Mouse (Mus musculus) intestine, embryonic 15.5 days (tissue): ENCODE results near the gene Cfap77. TPM values are rescaled to one million over a fixed set of nuclear protein-coding genes. Genes with fewer than 3 reads are reported as not detected.

Experiments used
- ATAC-seq: fragments of 200-750 bp; cut with Nextera tagmentation; 2 replicates; pipeline ENCODE4 v1.8.0; 2017; ENCODE audit warnings: moderate TSS enrichment, moderate library complexity
- H3K27ac ChIP-seq: fragments of 300-500 bp; sonication (generic); 2 replicates; pipeline ENCODE4 v1.5.1; 2015; ENCODE audit warnings: mild to moderate bottlenecking, inconsistent platforms
- H3K27me3 ChIP-seq: fragments of 300-500 bp; sonication (generic); replicated peaks from 2 replicates; pipeline ENCODE4 v1.6.1; 2015; ENCODE audit warnings: inconsistent platforms
- H3K36me3 ChIP-seq: fragments of 300-500 bp; sonication (generic); 2 replicates; pipeline ENCODE4 v1.6.1; 2015; ENCODE audit warnings: inconsistent platforms
- H3K4me1 ChIP-seq: fragments of 300-500 bp; sonication (generic); replicated peaks from 2 replicates; pipeline ENCODE4 v1.6.1; 2015; ENCODE audit warnings: inconsistent platforms
- H3K4me2 ChIP-seq: fragments of 300-500 bp; sonication (generic); replicated peaks from 2 replicates; pipeline ENCODE4 v1.6.1; 2015; ENCODE audit warnings: mild to moderate bottlenecking, inconsistent platforms
- H3K4me3 ChIP-seq: fragments of 300-500 bp; sonication (generic); replicated peaks from 2 replicates; pipeline ENCODE4 v1.5.1; 2015; ENCODE audit warnings: inconsistent platforms
- H3K9ac ChIP-seq: fragments of 300-500 bp; sonication (generic); 2 replicates; pipeline ENCODE4 v1.6.1; 2015; ENCODE audit warnings: inconsistent platforms
- H3K9me3 ChIP-seq: fragments of 300-500 bp; sonication (generic); 2 replicates; pipeline ENCODE4 v1.6.1; 2016; ENCODE audit warnings: inconsistent platforms
- WGBS: fragments of 180-500 bp; shearing (Covaris S2); methylation state at CpG from one replicate; pipeline ENCODE4 v1.1.7; 2015; 5-methylcytosine and 5-hydroxymethylcytosine counted together
- polyA plus RNA-seq: library from polyadenylated mRNA; unstranded; fragments of >200 nt; fragmentation: Nextera tagmentation; extraction: Ambion mirVana; gene quantifications from 2 replicates; pipeline ENCODE4 v1.2.1, GENCODE M21; 2015

The Cfap77 gene
- polyA plus RNA-seq, 1 experiment from 2014 or later = 0.25 TPM

DNA sequence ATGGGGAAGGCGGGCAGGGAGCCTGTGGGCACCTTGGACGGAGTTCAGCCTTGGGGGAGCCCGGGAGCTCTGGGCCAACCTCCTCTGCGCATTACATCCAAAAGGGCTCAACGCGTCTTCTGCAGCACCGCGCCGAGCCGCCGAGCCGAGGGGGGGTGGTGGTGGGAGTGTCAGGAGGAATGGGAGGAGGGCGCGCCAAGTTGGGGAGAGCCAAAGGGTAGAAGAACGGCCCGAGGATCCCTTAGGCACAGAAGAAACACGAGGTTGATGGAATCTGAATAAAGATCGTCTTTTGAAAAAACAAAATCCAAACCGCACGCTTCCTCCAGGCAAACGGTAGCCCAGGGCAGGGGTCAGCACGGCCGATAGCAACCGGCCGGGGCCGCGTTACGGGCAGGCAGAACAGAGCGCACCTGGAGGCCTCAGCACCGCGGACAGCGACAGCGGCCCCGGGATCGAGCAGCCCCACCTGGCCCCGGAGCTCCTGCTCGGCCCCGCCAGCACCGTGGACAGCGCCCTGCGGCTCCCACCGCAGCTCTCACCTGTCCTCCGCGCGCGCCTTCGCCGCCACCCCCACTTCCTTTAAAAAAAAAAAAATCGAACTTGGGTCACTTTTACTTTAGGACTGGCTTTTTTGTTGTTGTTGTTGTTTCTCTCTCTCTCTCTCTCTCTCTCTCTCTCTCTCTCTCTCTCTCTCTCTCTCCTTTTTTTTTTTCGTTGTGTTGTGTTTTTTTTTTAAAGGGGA lies 138.9 kb downstream of the Cfap77 start:
- Histone ChIP-seq H3K27me3 (peaks cover 93% of the 10 kb centered on the region), H3K9me3 (no peaks in the 10 kb centered on the region), H3K27ac (no peak overlapping the region), H3K4me2 (peak overlapping the region; percentile 24; the same call in 1 of the 2 replicates), H3K9ac (no peak overlapping the region), H3K36me3 (no peaks in the 10 kb centered on the region), H3K4me3 (no peak overlapping the region), H3K4me1 (peaks cover 8% of the 10 kb centered on the region)
- peak; percentile 93 for ATAC-seq
- 2% methylated on average over 50 of the region's 50 CpGs for WGBS

DNA sequence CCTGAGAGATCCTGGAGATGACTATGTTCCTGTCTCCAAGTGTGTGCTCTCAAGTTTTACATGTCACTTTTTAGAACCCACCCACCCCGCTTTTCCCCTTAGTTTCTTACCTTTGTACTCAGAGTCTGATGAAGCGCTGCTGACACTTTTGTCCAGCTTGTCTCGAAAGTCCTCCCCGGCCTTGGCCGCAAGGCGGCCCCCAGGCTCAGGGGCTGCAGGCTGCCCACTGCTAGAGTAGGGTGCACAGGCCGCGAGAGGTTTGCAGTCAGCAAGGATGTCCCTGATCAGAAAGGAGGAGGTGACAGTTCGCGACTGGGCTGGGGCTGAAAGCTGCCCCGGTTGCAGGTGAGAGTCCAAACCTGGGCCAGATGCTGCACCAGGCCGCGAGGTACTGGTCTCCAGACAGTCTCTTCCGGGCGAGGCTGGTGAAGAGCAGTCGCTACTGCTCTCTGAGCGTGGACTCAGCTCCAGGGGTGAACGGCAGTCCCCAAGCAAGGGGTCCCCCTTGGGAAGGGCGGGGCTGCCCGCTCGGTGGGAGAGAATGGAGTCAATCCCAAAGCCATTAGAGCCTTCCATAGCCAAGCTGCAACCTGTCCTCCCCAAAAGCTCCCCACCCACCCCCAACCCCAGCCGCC lies 139.6 kb downstream of the Cfap77 start:
- Histone ChIP-seq H3K9ac (no peak overlapping the region), H3K4me2 (no peak overlapping the region), H3K27me3 (peaks cover 96% of the 10 kb centered on the region), H3K36me3 (no peaks in the 10 kb centered on the region), H3K9me3 (no peaks in the 10 kb centered on the region), H3K27ac (no peak overlapping the region), H3K4me3 (no peak overlapping the region), H3K4me1 (peaks cover 8% of the 10 kb centered on the region)
- WGBS = 6% methylated on average over 22 of the region's 22 CpGs
- ATAC-seq = no peak

DNA sequence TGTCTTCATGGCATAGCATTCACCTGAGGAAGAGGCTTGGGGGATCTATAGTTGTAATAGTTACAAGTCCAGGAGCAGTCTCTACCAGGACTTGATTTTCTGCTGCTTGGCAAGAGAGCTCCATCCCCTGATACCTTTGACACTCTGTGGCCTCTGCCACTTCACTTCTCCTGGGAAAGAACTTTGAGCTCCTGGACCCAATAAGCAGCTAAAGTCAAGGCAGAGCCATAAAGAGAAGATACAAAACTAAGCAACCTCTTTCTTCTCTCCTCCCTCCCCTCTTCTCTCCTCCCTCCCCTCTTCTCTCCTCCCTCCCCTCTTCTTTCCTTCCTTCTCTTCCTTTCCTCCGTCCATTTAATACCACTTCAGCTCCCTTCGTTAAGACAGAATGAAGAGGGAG lies 140.7 kb downstream of the Cfap77 start:
- Histone ChIP-seq H3K9me3 (no peaks in the 10 kb centered on the region), H3K9ac (no peak overlapping the region), H3K27me3 (peaks cover 99% of the 10 kb centered on the region), H3K4me1 (peaks cover 13% of the 10 kb centered on the region), H3K4me2 (no peak overlapping the region), H3K36me3 (no peaks in the 10 kb centered on the region), H3K4me3 (no peak overlapping the region), H3K27ac (no peak overlapping the region)
- WGBS = 0% methylated on average over 2 of the region's 2 CpGs
- ATAC-seq = no peak

DNA sequence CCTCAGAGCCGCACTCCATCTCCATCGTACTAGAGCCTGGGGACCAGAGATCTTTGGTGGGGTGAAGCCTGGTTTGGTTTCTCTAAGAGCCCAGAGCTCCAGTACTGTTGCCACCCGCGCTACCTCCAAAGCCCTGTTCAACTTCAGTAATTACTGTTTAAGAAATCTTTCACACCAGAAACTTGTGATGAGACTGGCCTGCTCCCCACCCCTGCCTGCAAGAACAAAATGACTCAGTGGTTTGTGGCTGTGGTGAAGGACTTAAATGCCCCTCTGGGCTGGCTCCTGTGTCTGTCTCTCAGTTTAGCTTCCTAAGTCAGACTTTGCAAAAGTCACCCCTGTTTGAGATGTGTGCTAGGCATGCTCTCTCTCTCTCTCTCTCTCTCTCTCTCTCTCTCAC lies 141.9 kb downstream of the Cfap77 start:
- H3K9me3 ChIP-seq = no peaks in the 10 kb centered on the region
- no peak overlapping the region for H3K9ac ChIP-seq
- no peaks in the 10 kb centered on the region for H3K36me3 ChIP-seq
- H3K27ac ChIP-seq = no peak overlapping the region
- H3K4me3 ChIP-seq = no peak overlapping the region
- 1% methylated on average over 4 of the region's 4 CpGs for WGBS
- no peak for ATAC-seq
- peaks cover 99% of the 10 kb centered on the region for H3K27me3 ChIP-seq
- no peak overlapping the region for H3K4me2 ChIP-seq
- peaks cover 18% of the 10 kb centered on the region for H3K4me1 ChIP-seq

DNA sequence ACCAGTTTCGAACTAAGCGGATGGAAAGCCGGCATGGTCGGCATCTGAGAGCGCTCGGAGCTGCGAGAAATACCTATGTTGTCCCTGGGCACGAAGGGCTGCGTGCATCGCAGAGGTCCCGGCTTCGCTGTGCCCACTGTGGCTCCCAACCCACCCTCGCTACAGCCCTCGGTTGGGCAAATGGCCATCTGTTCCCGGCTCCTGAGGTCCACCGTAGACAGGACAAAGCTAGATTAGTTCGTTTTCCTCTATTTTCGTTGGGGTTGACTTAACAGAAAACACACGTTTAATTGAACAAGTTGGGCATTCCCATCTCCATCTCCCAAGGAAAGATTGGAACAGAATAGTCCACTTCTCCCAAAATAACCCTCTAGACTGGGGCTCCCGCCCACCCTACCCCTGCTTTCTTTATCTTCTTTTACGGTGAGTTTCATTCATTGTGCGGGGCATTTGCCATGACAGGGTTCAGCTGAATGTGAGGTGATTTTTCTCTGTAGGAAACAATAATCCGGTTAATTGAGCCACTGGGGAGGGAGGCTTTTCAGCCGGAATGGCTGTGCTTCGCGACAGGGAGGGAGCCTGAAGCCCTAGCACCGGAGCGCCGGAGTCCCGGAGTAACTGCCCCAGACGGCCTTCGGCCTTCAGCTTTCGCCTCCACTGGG lies 142.7 kb downstream of the Cfap77 start:
- no peaks in the 10 kb centered on the region for H3K9me3 ChIP-seq
- peaks cover 13% of the 10 kb centered on the region for H3K4me1 ChIP-seq
- no peak overlapping the region for H3K4me3 ChIP-seq
- no peak overlapping the region for H3K27ac ChIP-seq
- no peak for ATAC-seq
- no peak overlapping the region for H3K4me2 ChIP-seq
- WGBS = 2% methylated on average over 33 of the region's 33 CpGs
- no peaks in the 10 kb centered on the region for H3K36me3 ChIP-seq
- no peak overlapping the region for H3K9ac ChIP-seq
- H3K27me3 ChIP-seq = peaks cover 98% of the 10 kb centered on the region

- H3K4me2 ChIP-seq = no peak overlapping the region
- peaks cover 13% of the 10 kb centered on the region for H3K4me1 ChIP-seq
- peaks cover 97% of the 10 kb centered on the region for H3K27me3 ChIP-seq
- H3K36me3 ChIP-seq = no peaks in the 10 kb centered on the region
- 1% methylated on average over 44 of the region's 44 CpGs for WGBS
- no peak overlapping the region for H3K27ac ChIP-seq
- no peak for ATAC-seq
- H3K9me3 ChIP-seq = no peaks in the 10 kb centered on the region
- H3K4me3 ChIP-seq = no peak overlapping the region
- H3K9ac ChIP-seq = no peak overlapping the region
Observed at GRCm38 (mm10) chr2:28911331-28912038, 143.4 kb downstream of the Cfap77 start.

DNA sequence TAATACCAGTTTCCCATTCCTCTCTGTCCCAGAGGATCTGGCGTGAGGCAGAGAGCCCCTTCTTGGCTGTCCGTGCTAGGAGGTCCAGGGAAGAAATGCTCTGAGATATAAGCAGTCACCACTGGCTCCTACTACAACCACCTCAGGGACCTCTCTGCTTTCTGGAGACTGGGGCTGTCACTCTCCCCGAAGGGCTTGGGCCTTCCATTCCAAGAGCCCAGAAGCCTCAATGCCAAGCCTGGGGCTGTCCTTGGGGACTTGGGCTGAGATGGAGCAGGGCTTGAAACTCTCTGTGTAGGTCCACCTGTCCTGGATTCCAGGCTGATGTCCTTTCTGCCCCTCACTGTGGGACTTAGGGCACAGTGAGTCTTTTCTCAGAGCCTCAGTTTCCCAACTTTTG lies 144.0 kb downstream of the Cfap77 start:
- no peak overlapping the region for H3K4me2 ChIP-seq
- ATAC-seq = no peak
- no peak overlapping the region for H3K4me3 ChIP-seq
- H3K4me1 ChIP-seq = peaks cover 13% of the 10 kb centered on the region
- WGBS = 15% methylated on average over 3 of the region's 3 CpGs
- no peak overlapping the region for H3K27ac ChIP-seq
- no peaks in the 10 kb centered on the region for H3K36me3 ChIP-seq
- H3K9ac ChIP-seq = no peak overlapping the region
- H3K27me3 ChIP-seq = peaks cover 92% of the 10 kb centered on the region
- H3K9me3 ChIP-seq = no peaks in the 10 kb centered on the region

GRCm38 (mm10) chr2:28909818-28910710 lies 144.8 kb downstream of the Cfap77 start:
- ATAC-seq = no peak
- H3K9me3 ChIP-seq = no peaks in the 10 kb centered on the region
- H3K4me2 ChIP-seq = no peak overlapping the region
- H3K36me3 ChIP-seq = no peaks in the 10 kb centered on the region
- H3K27ac ChIP-seq = no peak overlapping the region
- WGBS = 10% methylated on average over 25 of the region's 25 CpGs
- no peak overlapping the region for H3K9ac ChIP-seq
- H3K4me1 ChIP-seq = peaks cover 13% of the 10 kb centered on the region
- peaks cover 84% of the 10 kb centered on the region for H3K27me3 ChIP-seq
- H3K4me3 ChIP-seq = no peak overlapping the region

DNA sequence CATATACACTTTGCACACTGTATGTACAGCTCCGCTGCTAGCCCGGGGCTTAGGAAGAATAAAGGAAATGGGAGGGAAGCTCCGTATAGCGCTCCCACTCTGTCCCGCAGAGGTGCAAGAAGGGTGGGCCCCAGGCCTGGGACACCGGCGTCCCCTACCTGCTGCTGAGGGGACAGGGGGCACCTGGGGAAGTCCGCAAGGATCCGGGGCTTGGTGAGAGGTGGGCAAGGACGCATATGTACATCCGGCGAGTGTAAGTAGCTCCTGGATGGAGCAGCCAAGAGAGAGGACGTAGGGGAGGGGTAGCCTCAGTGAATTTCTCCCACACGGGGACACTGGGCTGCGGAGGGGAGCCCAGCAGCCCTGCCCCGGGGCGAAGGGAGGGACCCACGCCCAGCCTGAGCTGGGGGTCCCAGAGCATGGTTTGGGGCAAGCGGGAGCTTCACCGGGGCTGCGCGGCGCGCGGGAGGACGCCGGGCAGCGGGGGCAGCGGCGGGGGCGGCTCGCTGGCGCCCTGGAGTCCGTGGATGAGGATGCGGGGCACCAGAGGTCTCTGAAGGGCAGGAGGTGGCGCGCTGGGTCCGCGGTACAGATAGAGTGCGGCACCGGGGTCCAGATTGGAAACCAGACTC lies 145.6 kb downstream of the Cfap77 start:
- Histone ChIP-seq H3K27me3 (peaks cover 76% of the 10 kb centered on the region), H3K4me1 (peaks cover 13% of the 10 kb centered on the region), H3K36me3 (no peaks in the 10 kb centered on the region), H3K9me3 (no peaks in the 10 kb centered on the region), H3K4me3 (no peak overlapping the region), H3K9ac (no peak overlapping the region), H3K4me2 (0 out of 2 replicates have a peak overlapping the region, but pooled peaks have one; percentile 2), H3K27ac (no peak overlapping the region)
- whole genome bisulfite sequencing = 1% methylated on average over 41 of the region's 41 CpGs
- ATAC-seq = no peak

- ATAC-seq = no peak; the same call in 1 of the 2 replicates
- peak overlapping the region; percentile 14; the same call in 1 of the 2 replicates for H3K4me3 ChIP-seq
- 1% methylated on average over 39 of the region's 39 CpGs for WGBS
Observed at GRCm38 (mm10) chr2:28908389-28909153, 146.3 kb downstream of the Cfap77 start.

More at GRCm38 (mm10) chr2:28908389-28909153, 146.3 kb downstream of the Cfap77 start:
- Histone ChIP-seq H3K9ac (no peak overlapping the region), H3K27ac (no peak overlapping the region), H3K9me3 (no peaks in the 10 kb centered on the region), H3K27me3 (peaks cover 69% of the 10 kb centered on the region), H3K4me2 (peak overlapping the region; percentile 52), H3K36me3 (no peaks in the 10 kb centered on the region), H3K4me1 (peaks cover 13% of the 10 kb centered on the region)
